Mouse (Mus musculus): ENCODE results near the gene Cd164.

Gene Cd164

GRCm38 (mm10) chr10:41580441-41580840 is 61.2 kb downstream of the Cd164 start:
- in situ Hi-C loops (cut with MboI; ENCODE audit: unreplicated experiment in 2 of 2) = no loop called here
